Mouse (Mus musculus) intestine, postnatal 0 days (tissue): Measurements from ENCODE around the gene Ifnz. TPM values are rescaled to one million over a fixed set of nuclear protein-coding genes. Genes with fewer than 3 reads are reported as not detected.
A peak's percentile ranks its signal among the peaks of the same experiment; 100 is the strongest.
"Not testable (repeated sequence)": the region's sequence is repeated elsewhere in the genome, so short reads cannot be mapped to it uniquely, and the experiment has no call there.

Source experiments
- ATAC-seq: fragments of 200-750 bp; cut with Nextera tagmentation; 2 replicates; pipeline ENCODE4 v1.8.0; 2017; ENCODE audit warnings: mild to moderate bottlenecking, moderate TSS enrichment, moderate library complexity
- H3K27ac ChIP-seq: fragments of 300-500 bp; sonication (generic); 2 replicates; pipeline ENCODE4 v1.5.1; 2014; ENCODE audit warnings: mild to moderate bottlenecking, low read depth, low read length, moderate library complexity
- H3K27me3 ChIP-seq: fragments of 300-500 bp; sonication (generic); replicated peaks from 2 replicates; pipeline ENCODE4 v1.6.1; 2014; ENCODE audit warnings: low read length, mixed read lengths; ENCODE audit not compliant: control insufficient read depth, insufficient read depth
- H3K36me3 ChIP-seq: fragments of 300-500 bp; sonication (generic); 2 replicates; pipeline ENCODE4 v1.6.1; 2014; ENCODE audit warnings: mild to moderate bottlenecking, moderate library complexity; ENCODE audit not compliant: control insufficient read depth, insufficient read depth
- H3K4me1 ChIP-seq: fragments of 300-500 bp; sonication (generic); replicated peaks from 2 replicates; pipeline ENCODE4 v1.6.1; 2014; ENCODE audit warnings: antibody characterized with exemption, low read length, mixed read lengths; ENCODE audit not compliant: control insufficient read depth, insufficient read depth
- H3K4me2 ChIP-seq: fragments of 300-500 bp; sonication (generic); replicated peaks from 2 replicates; pipeline ENCODE4 v1.6.1; 2014; ENCODE audit warnings: low read depth, mild to moderate bottlenecking, moderate library complexity
- H3K4me3 ChIP-seq: fragments of 300-500 bp; sonication (generic); 2 replicates; pipeline ENCODE4 v1.5.1; 2014; ENCODE audit warnings: low read depth, low read length
- H3K9ac ChIP-seq: fragments of 300-500 bp; sonication (generic); 2 replicates; pipeline ENCODE4 v1.6.1; 2014; ENCODE audit warnings: mild to moderate bottlenecking, low read depth, low read length
- H3K9me3 ChIP-seq: fragments of 300-500 bp; sonication (generic); 2 replicates; pipeline ENCODE4 v1.6.1; 2016; ENCODE audit warnings: mixed run types; ENCODE audit not compliant: control insufficient read depth
- CTCF ChIP-seq: sonication (generic); IDR thresholded peaks from 2 replicates; pipeline ENCODE4 v1.5.1; 2016; ENCODE audit warnings: low read depth, mild to moderate bottlenecking, control low read depth, antibody characterized with exemption, moderate library complexity
- WGBS: fragments of 180-500 bp; shearing (Covaris S2); extraction: QIAGEN DNeasy Blood & Tissue Kit; methylation state at CpG from one replicate; pipeline ENCODE4 v1.1.7; 2014; 5-methylcytosine and 5-hydroxymethylcytosine counted together
- polyA plus RNA-seq: library from polyadenylated mRNA; unstranded; fragments of >200 nt; fragmentation: Nextera tagmentation; extraction: Ambion mirVana; gene quantifications from 2 replicates; pipeline ENCODE4 v1.2.1, GENCODE M21; 2015

Ifnz gene
- polyA plus RNA-seq, 1 experiment from 2014 or later = 0.18 TPM

DNA sequence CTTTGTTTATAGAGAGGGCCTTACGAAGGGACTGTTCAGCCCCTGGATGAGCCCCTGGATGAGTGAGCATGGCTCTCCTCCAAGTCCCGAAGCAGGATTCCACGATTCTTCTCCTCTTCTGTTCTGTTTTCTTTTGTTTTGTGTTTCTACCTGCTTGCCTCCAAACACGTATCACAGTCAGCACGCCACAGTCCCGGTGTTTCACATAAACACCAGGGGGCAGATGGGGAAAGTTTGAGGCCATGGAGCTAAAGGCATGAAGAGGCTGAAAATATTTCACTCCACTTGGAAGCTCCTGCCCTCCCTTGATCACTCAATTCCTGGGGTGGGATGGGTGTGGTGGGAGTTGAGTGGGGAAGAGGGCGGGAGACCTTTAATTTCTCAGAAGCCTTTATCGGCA is 20.2 kb upstream of the Ifnz start:
- not testable (repeated sequence) for ATAC-seq, H3K27ac ChIP-seq, H3K9ac ChIP-seq, H3K27me3 ChIP-seq, H3K4me3 ChIP-seq, H3K4me2 ChIP-seq, H3K4me1 ChIP-seq, H3K9me3 ChIP-seq, H3K36me3 ChIP-seq
- 0 out of 2 replicates have a peak, but pooled peaks have one; percentile 3 for TF ChIP-seq CTCF
- WGBS = 68% methylated on average over 6 of the region's 8 CpGs

DNA sequence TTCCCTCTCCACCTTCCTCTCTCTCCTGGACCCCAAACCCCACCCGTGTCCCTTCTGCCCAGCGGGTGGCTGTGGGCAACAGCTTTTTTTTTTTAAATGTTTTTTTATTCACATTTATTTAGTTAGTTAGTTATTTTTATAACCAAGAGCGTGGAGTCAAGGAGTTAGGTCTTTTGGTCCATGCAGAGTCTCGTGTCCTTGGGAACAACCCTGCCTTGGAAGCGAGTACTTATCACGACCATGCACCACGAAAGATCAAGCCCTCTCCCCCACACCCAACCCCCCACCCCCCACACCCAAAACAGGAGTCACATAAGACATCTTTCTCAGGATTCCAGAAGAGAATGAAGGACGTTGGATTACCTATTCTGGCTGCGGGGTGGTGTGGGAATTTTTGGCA is 19.6 kb upstream of the Ifnz start:
- not testable (repeated sequence) for H3K9ac ChIP-seq, H3K27ac ChIP-seq, H3K4me1 ChIP-seq, ATAC-seq, H3K36me3 ChIP-seq, H3K4me2 ChIP-seq, H3K4me3 ChIP-seq, H3K9me3 ChIP-seq, H3K27me3 ChIP-seq
- WGBS = 63% methylated on average over 8 of the region's 9 CpGs

DNA sequence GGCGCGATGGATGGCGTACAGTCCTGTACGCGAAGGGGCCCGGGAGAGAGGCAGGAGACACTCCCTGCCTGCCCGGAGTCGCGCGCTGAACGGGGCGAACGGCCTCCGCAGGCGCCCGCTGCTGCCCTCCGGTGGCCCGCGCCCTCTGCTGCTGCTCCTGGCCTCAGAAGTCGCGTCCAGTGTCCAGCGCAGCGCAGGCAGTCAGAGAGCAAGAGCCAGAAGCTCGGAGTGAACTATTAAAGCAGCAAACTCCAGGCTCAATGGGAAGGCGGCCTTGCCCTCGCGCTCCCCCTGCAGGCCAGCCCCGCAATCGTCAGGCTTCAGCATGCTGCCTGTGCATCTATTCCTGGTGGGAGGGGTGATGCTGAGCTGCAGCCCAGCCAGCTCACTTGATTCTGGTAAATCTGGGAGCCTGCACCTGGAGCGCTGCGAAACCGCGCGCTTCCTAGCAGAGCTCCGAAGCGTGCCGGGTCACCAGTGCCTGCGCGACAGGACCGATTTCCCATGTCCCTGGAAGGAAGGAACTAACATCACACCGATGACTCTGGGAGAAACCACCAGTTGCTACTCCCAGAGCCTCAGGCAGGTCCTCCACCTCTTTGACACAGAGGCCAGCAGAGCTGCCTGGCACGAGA is 18.4 kb upstream of the Ifnz start:
- peak overlapping the region; percentile 57 for H3K4me2 ChIP-seq
- H3K9ac ChIP-seq, H3K4me1 ChIP-seq, H3K9me3 ChIP-seq, H3K36me3 ChIP-seq, H3K27me3 ChIP-seq, H3K27ac ChIP-seq, ATAC-seq: not testable (repeated sequence)
- TF ChIP-seq CTCF = peak; percentile 75
- 2% methylated on average over 25 of the region's 42 CpGs for WGBS
- H3K4me3 ChIP-seq = peak overlapping the region; percentile 23; the same call in 1 of the 2 replicates

DNA sequence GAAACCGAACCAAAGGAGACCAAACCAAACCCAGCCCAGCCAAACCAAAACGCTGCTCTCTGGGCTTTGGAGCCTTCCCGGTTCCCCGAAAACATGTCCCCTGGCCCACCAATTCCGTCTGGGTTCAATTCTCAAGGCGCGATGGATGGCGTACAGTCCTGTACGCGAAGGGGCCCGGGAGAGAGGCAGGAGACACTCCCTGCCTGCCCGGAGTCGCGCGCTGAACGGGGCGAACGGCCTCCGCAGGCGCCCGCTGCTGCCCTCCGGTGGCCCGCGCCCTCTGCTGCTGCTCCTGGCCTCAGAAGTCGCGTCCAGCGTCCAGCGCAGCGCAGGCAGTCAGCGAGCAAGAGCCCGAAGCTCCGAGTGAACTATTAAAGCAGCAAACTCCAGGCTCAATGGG is 8.4 kb upstream of the Ifnz start, which contains the start of gene Gm13290:
TSS of gene Gm13290 (plus strand) at position 301 of the 400 bp plus-strand sequence.
- not testable (repeated sequence) for ATAC-seq, H3K36me3 ChIP-seq, H3K27ac ChIP-seq, H3K9ac ChIP-seq, H3K4me1 ChIP-seq, H3K9me3 ChIP-seq, H3K4me3 ChIP-seq, H3K27me3 ChIP-seq, H3K4me2 ChIP-seq
- WGBS = no CpG with 5 or more reads among the region's 32 CpGs

DNA sequence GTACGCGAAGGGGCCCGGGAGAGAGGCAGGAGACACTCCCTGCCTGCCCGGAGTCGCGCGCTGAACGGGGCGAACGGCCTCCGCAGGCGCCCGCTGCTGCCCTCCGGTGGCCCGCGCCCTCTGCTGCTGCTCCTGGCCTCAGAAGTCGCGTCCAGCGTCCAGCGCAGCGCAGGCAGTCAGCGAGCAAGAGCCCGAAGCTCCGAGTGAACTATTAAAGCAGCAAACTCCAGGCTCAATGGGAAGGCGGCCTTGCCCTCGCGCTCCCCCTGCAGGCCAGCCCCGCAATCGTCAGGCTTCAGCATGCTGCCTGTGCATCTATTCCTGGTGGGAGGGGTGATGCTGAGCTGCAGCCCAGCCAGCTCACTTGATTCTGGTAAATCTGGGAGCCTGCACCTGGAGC is 5.3 kb upstream of the Ifnz start, which contains the start of gene Gm13289:
TSS of gene Gm13289 (plus strand) at position 301 of the 400 bp plus-strand sequence.
- ATAC-seq, H3K27ac ChIP-seq, H3K4me3 ChIP-seq, H3K4me2 ChIP-seq, H3K9ac ChIP-seq, H3K36me3 ChIP-seq, H3K27me3 ChIP-seq, H3K9me3 ChIP-seq, H3K4me1 ChIP-seq: not testable (repeated sequence)
- no CpG with 5 or more reads among the region's 29 CpGs for WGBS

DNA sequence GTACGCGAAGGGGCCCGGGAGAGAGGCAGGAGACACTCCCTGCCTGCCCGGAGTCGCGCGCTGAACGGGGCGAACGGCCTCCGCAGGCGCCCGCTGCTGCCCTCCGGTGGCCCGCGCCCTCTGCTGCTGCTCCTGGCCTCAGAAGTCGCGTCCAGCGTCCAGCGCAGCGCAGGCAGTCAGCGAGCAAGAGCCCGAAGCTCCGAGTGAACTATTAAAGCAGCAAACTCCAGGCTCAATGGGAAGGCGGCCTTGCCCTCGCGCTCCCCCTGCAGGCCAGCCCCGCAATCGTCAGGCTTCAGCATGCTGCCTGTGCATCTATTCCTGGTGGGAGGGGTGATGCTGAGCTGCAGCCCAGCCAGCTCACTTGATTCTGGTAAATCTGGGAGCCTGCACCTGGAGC is 2.4 kb upstream of the Ifnz start, which contains the start of gene Gm13272:
TSS of gene Gm13272 (plus strand) at position 301 of the 400 bp plus-strand sequence.
- not testable (repeated sequence) for H3K4me3 ChIP-seq, H3K27ac ChIP-seq, H3K36me3 ChIP-seq, H3K4me2 ChIP-seq, ATAC-seq, H3K9ac ChIP-seq, H3K27me3 ChIP-seq, H3K9me3 ChIP-seq, H3K4me1 ChIP-seq
- WGBS = no CpG with 5 or more reads among the region's 29 CpGs

DNA sequence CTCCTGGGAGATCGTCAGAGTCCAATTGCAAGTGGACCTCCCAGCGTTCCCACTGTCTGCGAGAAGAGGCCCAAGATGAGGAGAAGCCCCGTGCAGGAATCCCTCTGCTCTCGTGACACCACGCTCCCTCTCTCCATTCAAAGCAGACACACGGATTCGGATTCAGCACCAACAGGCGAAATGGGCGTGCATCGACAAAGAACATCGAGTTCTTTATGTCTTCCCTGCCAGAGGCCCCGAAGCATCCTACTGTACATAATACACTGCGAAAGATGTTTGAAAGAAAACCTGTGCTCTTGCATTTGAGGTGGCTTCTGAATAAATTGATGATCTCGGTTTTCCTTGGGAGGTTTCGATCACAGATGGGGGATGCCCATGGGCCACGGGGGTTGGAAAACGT is 1.6 kb upstream of the Ifnz start:
- not testable (repeated sequence) for H3K27me3 ChIP-seq, H3K27ac ChIP-seq, H3K36me3 ChIP-seq, H3K4me3 ChIP-seq, H3K9ac ChIP-seq, H3K4me2 ChIP-seq, H3K4me1 ChIP-seq, H3K9me3 ChIP-seq, ATAC-seq
- 46% methylated on average over 15 of the region's 18 CpGs for WGBS
